Mouse (Mus musculus) ES-Bruce4 (cell line): ENCODE results near the gene Gnaq.

ENCODE experiments used
- CTCF ChIP-seq: IDR thresholded peaks from one replicate; pipeline ENCODE4 v1.8.1; 2011; ENCODE audit warnings: low read depth, low read length
- POLR2A ChIP-seq: IDR thresholded peaks from one replicate; pipeline ENCODE4 v1.8.1; 2011; ENCODE audit warnings: low read length; ENCODE audit not compliant: insufficient read depth

- TF ChIP-seq CTCF (no peak), POLR2A (no peak)
These were observed 198.4 kb downstream of the Gnaq start for GRCm38 (mm10) chr19:16331047-16331446.
